Mouse (Mus musculus): Measurements from ENCODE around the gene Fam129a.
A peak's percentile ranks its signal among the peaks of the same experiment; 100 is the strongest.

The Fam129a gene

GRCm38 (mm10) chr1:151697901-151698641 lies 127.1 kb downstream of the Fam129a start:
- DNase-seq (ENCODE audit: low spot score), result no peak

- peak; percentile 52 for DNase-seq (ENCODE audit: low spot score)
These were observed 128.4 kb downstream of the Fam129a start for GRCm38 (mm10) chr1:151699363-151699762.

GRCm38 (mm10) chr1:151702816-151703215 lies 131.8 kb downstream of the Fam129a start:
- no peak for DNase-seq (ENCODE audit: low spot score)

- DNase-seq (ENCODE audit: low spot score), result peak; percentile 93
These were observed 134.9 kb downstream of the Fam129a start for GRCm38 (mm10) chr1:151705723-151706396.

- no peak for DNase-seq (ENCODE audit: low spot score)
These were observed 135.4 kb downstream of the Fam129a start for GRCm38 (mm10) chr1:151706397-151706752.

- peak; percentile 72 for DNase-seq (ENCODE audit: low spot score)
These were observed 138.2 kb downstream of the Fam129a start for GRCm38 (mm10) chr1:151708966-151709733.

- DNase-seq (ENCODE audit: low spot score), result no peak
These were observed 138.7 kb downstream of the Fam129a start for GRCm38 (mm10) chr1:151709734-151710022.

GRCm38 (mm10) chr1:151710424-151711055 lies 139.6 kb downstream of the Fam129a start:
- DNase-seq (ENCODE audit: low spot score), result peak; percentile 57

- no peak for DNase-seq (ENCODE audit: low spot score)
These were observed 140.1 kb downstream of the Fam129a start for GRCm38 (mm10) chr1:151711062-151711461.

- no peak for DNase-seq (ENCODE audit: low spot score)
These were observed 141.7 kb downstream of the Fam129a start for GRCm38 (mm10) chr1:151712664-151713063.

- DNase-seq (ENCODE audit: low spot score), result no peak
These were observed 142.6 kb downstream of the Fam129a start for GRCm38 (mm10) chr1:151713622-151714021.

- peak; percentile 44 for DNase-seq (ENCODE audit: low spot score)
These were observed 145.2 kb downstream of the Fam129a start for GRCm38 (mm10) chr1:151716024-151716710.

- no peak for DNase-seq (ENCODE audit: low spot score)
These were observed 146.6 kb downstream of the Fam129a start for GRCm38 (mm10) chr1:151717624-151718023.

GRCm38 (mm10) chr1:151718575-151718974 lies 147.6 kb downstream of the Fam129a start:
- no peak for DNase-seq (ENCODE audit: low spot score)

GRCm38 (mm10) chr1:151719911-151720310 lies 148.9 kb downstream of the Fam129a start:
- peak; percentile 45 for DNase-seq (ENCODE audit: low spot score)

- peak; percentile 68 for DNase-seq (ENCODE audit: low spot score)
These were observed 149.6 kb downstream of the Fam129a start for GRCm38 (mm10) chr1:151720566-151720965.

- DNase-seq (ENCODE audit: low spot score), result peak; percentile 17
These were observed 150.5 kb downstream of the Fam129a start for GRCm38 (mm10) chr1:151721357-151721983.

GRCm38 (mm10) chr1:151723771-151724170 lies 152.8 kb downstream of the Fam129a start:
- DNase-seq (ENCODE audit: low spot score), result no peak

- DNase-seq (ENCODE audit: low spot score), result no peak
These were observed 154.6 kb downstream of the Fam129a start for GRCm38 (mm10) chr1:151725590-151725989.

GRCm38 (mm10) chr1:151726358-151726757 lies 155.4 kb downstream of the Fam129a start:
- DNase-seq (ENCODE audit: low spot score), result no peak

GRCm38 (mm10) chr1:151728141-151728540 lies 157.2 kb downstream of the Fam129a start:
- DNase-seq (ENCODE audit: low spot score), result no peak
